In the genomic region with DNA sequence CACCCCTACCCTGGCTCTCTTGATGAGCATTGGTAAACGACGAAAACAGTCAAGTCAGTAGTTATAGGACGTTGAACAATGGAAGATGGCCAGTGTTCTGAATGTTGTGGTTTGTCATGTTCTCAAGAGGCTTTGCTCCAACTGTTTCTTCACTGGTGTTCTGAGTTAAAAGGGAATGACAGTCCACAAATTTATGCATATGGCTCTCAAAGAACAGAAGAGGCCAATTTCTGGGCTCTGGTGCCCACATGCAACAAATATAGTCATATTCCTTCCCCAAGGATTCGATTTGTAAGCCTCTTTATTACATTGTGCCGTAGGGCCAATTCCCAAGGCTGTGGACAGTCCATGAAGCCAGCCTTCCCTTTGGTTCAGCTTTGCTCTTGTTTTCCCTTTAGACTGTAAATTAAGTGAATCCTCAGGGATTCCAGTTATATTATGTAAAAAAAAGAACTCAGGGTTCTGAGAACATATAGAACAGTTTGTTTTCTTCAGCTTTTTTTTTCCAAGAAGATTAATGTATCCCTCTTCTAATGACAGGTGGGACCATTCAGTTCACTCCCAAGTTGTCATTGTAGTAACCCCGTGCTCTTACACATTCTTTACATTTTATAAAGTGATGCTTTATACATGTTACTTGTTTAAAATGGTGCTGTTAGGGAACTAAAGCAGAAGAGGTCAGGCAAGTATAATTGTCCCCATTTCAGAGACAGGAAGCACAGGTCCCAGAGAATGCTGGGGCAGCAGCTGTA, we compare ENCODE assay signal across 18 mouse cellular contexts.
"Had no signal": no experiment of that assay in that cellular context is flagged by ENCODE, and none has a peak within 500 bp of the region (broad histone marks: within the 10 kb centered on the region; RNA-seq: fewer than 3 reads in every experiment).

No protein-coding gene starts in this region.

- H3K27ac ChIP-seq: liver, embryonic 13.5 days; liver, embryonic 15.5 days; lung, embryonic 15.5 days; macrophage; midbrain, embryonic 12.5 days; neural tube, embryonic 12.5 days; stomach, embryonic 15.5 days; stomach, postnatal 0 days had no signal

- H3K27me3 ChIP-seq: liver, embryonic 13.5 days; liver, embryonic 15.5 days; lung, embryonic 15.5 days; midbrain, embryonic 12.5 days; neural tube, embryonic 12.5 days; stomach, embryonic 15.5 days had no signal

- H3K9ac ChIP-seq: liver, embryonic 13.5 days; liver, embryonic 15.5 days; liver, postnatal 0 days; lung, embryonic 15.5 days; midbrain, embryonic 12.5 days; neural tube, embryonic 12.5 days; stomach, embryonic 15.5 days had no signal

- ATAC-seq: liver, postnatal 0 days; midbrain, embryonic 16.5 days had no signal

- H3K4me2 ChIP-seq: liver, embryonic 13.5 days; liver, embryonic 15.5 days; lung, embryonic 15.5 days; midbrain, embryonic 12.5 days; neural tube, embryonic 12.5 days; stomach, embryonic 15.5 days had no signal

- H3K9me3 ChIP-seq: liver, embryonic 13.5 days; liver, embryonic 15.5 days; lung, embryonic 15.5 days; megakaryocyte, embryonic 14.5 days; midbrain, embryonic 12.5 days; neural tube, embryonic 12.5 days; stomach, embryonic 15.5 days had no signal

- DNase-seq: liver, embryonic 13.5 days; liver, postnatal 0 days; lung, adult 2 months; lung, postnatal 14 days; midbrain, embryonic 14.5 days; right cerebral cortex, postnatal 14 days; thymus, adult 18-20 months; thymus, postnatal 14 days; thymus, postnatal 36 days had no signal

- H3K4me1 ChIP-seq: liver, embryonic 13.5 days; liver, embryonic 15.5 days; megakaryocyte, embryonic 14.5 days; midbrain, embryonic 12.5 days; neural tube, embryonic 12.5 days; stomach, embryonic 15.5 days had no signal

- H3K4me3 ChIP-seq: liver, embryonic 13.5 days; liver, embryonic 15.5 days; lung, embryonic 15.5 days; megakaryocyte, embryonic 14.5 days; midbrain, embryonic 12.5 days; neural tube, embryonic 12.5 days; stomach, embryonic 15.5 days had no signal

- H3K36me3 ChIP-seq: liver, embryonic 13.5 days; liver, embryonic 15.5 days; lung, embryonic 15.5 days; midbrain, embryonic 12.5 days; neural tube, embryonic 12.5 days; stomach, embryonic 15.5 days had no signal
